Mouse (Mus musculus) erythroblast, embryonic 14.5 days (primary cell): ENCODE data around the gene Cftr.

ENCODE experiments used
- GATA1 ChIP-seq: IDR thresholded peaks from 2 replicates; pipeline ENCODE4 v1.6.1; 2012; ENCODE audit warnings: low read length, inconsistent platforms, mixed read lengths
- TAL1 ChIP-seq: IDR thresholded peaks from 3 replicates; pipeline ENCODE4 v1.6.1; 2012; ENCODE audit warnings: low read length, inconsistent platforms, mixed read lengths

GRCm38 (mm10) chr6:18246495-18246894 is 76.0 kb downstream of the Cftr start:
- TF ChIP-seq GATA1 (no peak), TAL1 (no peak)
